Mouse (Mus musculus): ENCODE results near the gene Zscan4e. TPM values are rescaled to one million over a fixed set of nuclear protein-coding genes. Genes with fewer than 3 reads are reported as not detected.
"Not testable (repeated sequence)": the region's sequence is repeated elsewhere in the genome, so short reads cannot be mapped to it uniquely, and the experiment has no call there.

The Zscan4e gene
- polyA plus RNA-seq (2016; fragmentation: Nextera tagmentation; extraction: Ambion mirVana), result not detected in 2 replicates

DNA sequence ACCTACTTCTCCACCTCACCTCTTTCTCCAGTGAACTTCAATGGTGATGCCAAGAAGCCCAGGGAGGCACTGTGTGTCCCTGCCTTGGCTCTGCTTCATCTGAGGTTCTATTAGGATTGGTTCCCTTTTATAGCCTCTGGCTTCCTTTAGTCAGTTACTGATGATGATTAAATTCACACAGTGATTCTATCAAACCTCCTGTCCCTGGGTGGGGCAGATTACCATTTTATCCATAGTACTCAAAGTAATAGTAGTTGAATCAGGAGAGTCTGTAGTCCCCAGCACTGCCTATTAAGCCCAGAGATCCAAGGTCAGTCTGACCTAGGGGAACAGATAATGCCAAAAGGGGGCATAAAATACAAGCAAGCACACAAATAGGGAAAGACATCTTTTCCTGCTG, at the start of gene Zscan4e:
Zscan4e (minus strand) TSS at position 101 of the 400 bp plus-strand sequence.
- H3K9me3 ChIP-seq; H3K4me3 ChIP-seq; H3K36me3 ChIP-seq; H3K27me3 ChIP-seq (ENCODE audit: insufficient read depth, poor library complexity, severe bottlenecking); DNase-seq (ENCODE audit: low spot score); H3K4me1 ChIP-seq; H3K27ac ChIP-seq: not testable (repeated sequence)

Small RNAs within 50 kb of the gene (microRNA-seq; reads per million reads assigned to microRNA genes)
- not detected for gene Gm23087
- gene Gm26248, result not detected

Other genes starting within 250 kb of the Zscan4e start
- not detected in 2 replicates for gene Zscan4-ps1, start 241.0 kb downstream of the Zscan4e start, polyA plus RNA-seq (2016; fragmentation: Nextera tagmentation; extraction: Ambion mirVana)
- gene Zscan4d, start 144.5 kb downstream of the Zscan4e start, polyA plus RNA-seq (2016; fragmentation: Nextera tagmentation; extraction: Ambion mirVana), result not detected in 2 replicates
- gene Zscan4f, start 87.2 kb upstream of the Zscan4e start, polyA plus RNA-seq (2016; fragmentation: Nextera tagmentation; extraction: Ambion mirVana), result not detected in 2 replicates
- not detected in 2 replicates for gene Zscan4-ps2, start 203.6 kb upstream of the Zscan4e start, polyA plus RNA-seq (2016; fragmentation: Nextera tagmentation; extraction: Ambion mirVana)